30 mouse cellular contexts compared by ENCODE assay signal in the genomic region with DNA sequence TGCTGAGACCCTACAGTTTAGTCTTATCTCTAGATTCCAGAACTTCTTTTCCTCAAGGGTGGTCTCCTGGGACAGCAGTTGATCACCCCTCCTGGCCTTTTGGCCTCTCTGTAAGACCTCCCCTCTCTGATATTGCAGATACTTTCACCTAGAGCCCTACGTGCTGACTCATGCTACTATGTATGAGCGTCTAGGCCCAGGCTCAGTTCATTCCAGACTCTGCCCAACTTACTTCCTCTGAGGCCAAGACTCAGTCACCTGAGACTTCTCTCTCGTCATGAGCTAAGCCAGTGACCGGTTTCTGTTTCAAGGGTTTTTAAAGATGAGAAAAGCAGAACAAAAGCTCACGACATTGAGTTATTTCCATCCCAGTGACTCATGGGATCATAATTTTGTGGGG. TPM values are rescaled to one million over a fixed set of nuclear protein-coding genes. Genes with fewer than 3 reads are reported as not detected.
"Had no signal": no experiment of that assay in that cellular context is flagged by ENCODE, and none has a peak within 500 bp of the region (broad histone marks: within the 10 kb centered on the region; RNA-seq: fewer than 3 reads in every experiment).

No protein-coding gene starts in this region.

RNA-seq across cellular contexts. Expression of a gene that starts 4.8 kb away (rescaled TPM):
- total RNA-seq: gastrocnemius, adult 18-20 months; gastrocnemius, adult 8-10 months; gastrocnemius, postnatal 14 days; gastrocnemius, postnatal 36 days; heart, adult 18-20 months; heart, adult 8-10 months; heart, postnatal 10 days; heart, postnatal 25 days; heart, postnatal 4 days; layer of hippocampus, postnatal 36 days; left cerebral cortex, postnatal 10 days; left cerebral cortex, postnatal 25 days; left cerebral cortex, postnatal 4 days; liver, adult 2 months had no signal
- polyA plus RNA-seq: heart, embryonic 10.5 days; heart, embryonic 12.5 days; heart, embryonic 14.5 days; heart, embryonic 16.5 days; hindbrain, embryonic 11.5 days; hindbrain, embryonic 13.5 days; hindbrain, embryonic 16.5 days; inflammation-experienced regulatory T-cells, adult 6 months; intestine, embryonic 16.5 days; kidney, embryonic 15.5 days; kidney, postnatal 0 days; large intestine, adult 2 months; limb, embryonic 11.5 days; limb, embryonic 13.5 days; liver, adult 2 months; liver, embryonic 12.5 days; liver, embryonic 14.5 days had no signal
